Mouse (Mus musculus) heart, postnatal 0 days (tissue): ENCODE measurements at regions not wholly inside any gene's neighbourhood (a gene's known extent, or its start where the extent isn't known, plus 50 kb on each side); places are given as distances from the start of the nearest gene placed in this dataset.

Experiments used
- ATAC-seq: fragments of 200-750 bp; cut with Nextera tagmentation; 2 replicates; pipeline ENCODE4 v1.8.0; 2017; ENCODE audit warnings: low read depth, moderate number of reproducible peaks, moderate library complexity; ENCODE audit not compliant: insufficient read depth
- DNase-seq: peaks from one replicate; pipeline ENCODE4 v3.0.0-alpha.2; 2016; ENCODE audit warnings: low spot score
- H3K27ac ChIP-seq: fragments of 300-500 bp; sonication (generic); 2 replicates; pipeline ENCODE4 v1.5.1; 2014; ENCODE audit warnings: low read depth, mild to moderate bottlenecking
- H3K27me3 ChIP-seq: fragments of 300-500 bp; sonication (generic); 2 replicates; pipeline ENCODE4 v1.6.1; 2014; ENCODE audit warnings: low read length, mixed read lengths; ENCODE audit not compliant: control insufficient read depth, insufficient read depth
- H3K36me3 ChIP-seq: fragments of 300-500 bp; sonication (generic); replicated peaks from 2 replicates; pipeline ENCODE4 v1.6.1; 2014; ENCODE audit warnings: low read length, mixed read lengths; ENCODE audit not compliant: control insufficient read depth, insufficient read depth
- H3K4me1 ChIP-seq: fragments of 300-500 bp; sonication (generic); 2 replicates; pipeline ENCODE4 v1.6.1; 2014; ENCODE audit warnings: antibody characterized with exemption; ENCODE audit not compliant: control insufficient read depth, insufficient read depth
- H3K4me2 ChIP-seq: fragments of 300-500 bp; sonication (generic); 2 replicates; pipeline ENCODE4 v1.6.1; 2014; ENCODE audit warnings: low read depth, mild to moderate bottlenecking, low read length, moderate library complexity
- H3K4me3 ChIP-seq: fragments of 300-500 bp; sonication (generic); 2 replicates; pipeline ENCODE4 v1.5.1; 2014; ENCODE audit warnings: low read depth, low read length
- H3K9ac ChIP-seq: fragments of 300-500 bp; sonication (generic); replicated peaks from 2 replicates; pipeline ENCODE4 v1.6.1; 2014; ENCODE audit warnings: low read depth, low read length, mixed read lengths
- H3K9me3 ChIP-seq: fragments of 300-500 bp; sonication (generic); replicated peaks from 2 replicates; pipeline ENCODE4 v1.6.1; 2016; ENCODE audit warnings: low read length; ENCODE audit not compliant: control insufficient read depth
- CTCF ChIP-seq: IDR thresholded peaks from 2 replicates; pipeline ENCODE4 v1.5.1; 2016; ENCODE audit warnings: antibody characterized with exemption, control low read depth, low read depth
- EP300 ChIP-seq: IDR thresholded peaks from 2 replicates; pipeline ENCODE4 v1.6.1; 2016; ENCODE audit warnings: antibody characterized with exemption, low read depth
- WGBS: fragments of 180-500 bp; shearing (Covaris S2); extraction: QIAGEN DNeasy Blood & Tissue Kit; methylation state at CpG from one replicate; pipeline ENCODE4 v1.1.7; 2014; 5-methylcytosine and 5-hydroxymethylcytosine counted together

GRCm38 (mm10) chr12:32768082-32768743 is 51.1 kb upstream of the Nampt start:
- Histone ChIP-seq H3K9me3 (no peaks in the 10 kb centered on the region), H3K4me1 (peaks cover 27% of the 10 kb centered on the region), H3K36me3 (no peaks in the 10 kb centered on the region), H3K4me3 (no peak overlapping the region), H3K4me2 (no peak overlapping the region), H3K27me3 (no peaks in the 10 kb centered on the region), H3K27ac (peak overlapping the region; percentile 50; the same call in 1 of the 2 replicates), H3K9ac (no peak overlapping the region)
- TF ChIP-seq EP300 (peak; percentile 87), CTCF (no peak)
- peak; percentile 65 for DNase-seq
- 42% methylated on average over 3 of the region's 3 CpGs for WGBS
- peak; percentile 88 for ATAC-seq

GRCm38 (mm10) chr12:32768744-32769535 is 50.4 kb upstream of the Nampt start:
- Histone ChIP-seq H3K4me2 (no peak overlapping the region), H3K9ac (no peak overlapping the region), H3K4me3 (no peak overlapping the region), H3K36me3 (no peaks in the 10 kb centered on the region), H3K27ac (peak overlapping the region; percentile 50; the same call in 1 of the 2 replicates), H3K4me1 (peaks cover 27% of the 10 kb centered on the region), H3K27me3 (no peaks in the 10 kb centered on the region), H3K9me3 (no peaks in the 10 kb centered on the region)
- no peak for ATAC-seq
- TF ChIP-seq CTCF: no peak
- no peak for TF ChIP-seq EP300
- WGBS: 64% methylated on average over 3 of the region's 3 CpGs
- no peak for DNase-seq
